Mouse (Mus musculus) gastrocnemius, adult 2 months (tissue): ENCODE measurements around the gene Lpo. TPM values are rescaled to one million over a fixed set of nuclear protein-coding genes. Genes with fewer than 3 reads are reported as not detected.

Experiments
- DNase-seq: peaks from one replicate; pipeline ENCODE4 v3.0.0; 2022
- H3K27ac ChIP-seq: fragments of 200-600 bp; 2 replicates; pipeline ENCODE4 v1.8.1; 2022; ENCODE audit warnings: mild to moderate bottlenecking
- H3K4me3 ChIP-seq: fragments of 200-600 bp; 2 replicates; pipeline ENCODE4 v1.8.1; 2022; ENCODE audit warnings: mild to moderate bottlenecking, moderate library complexity
- CTCF ChIP-seq: fragments of 200-600 bp; IDR thresholded peaks from 2 replicates; pipeline ENCODE4 v1.8.1; 2022; ENCODE audit warnings: antibody characterized with exemption, mild to moderate bottlenecking, moderate library complexity
- intact Hi-C: fragments of 180-260 bp; cut with DNase I; formaldehyde crosslinking; loops from one replicate; pipeline ENCODE4 v1.15.1; 2025
- microRNA-seq: library from miRNA; unstranded; fragments of <30 nt; microRNA quantifications from one replicate; pipeline ENCODE4 v1.2.0, GENCODE M21; 2021
- total RNA-seq, 2 experiments: library from RNA; stranded (reverse); gene quantifications; 2 replicates each; pipeline ENCODE4 v1.2.3; 2021

The Lpo gene
- total RNA-seq, 2 experiments from 2014 or later = not detected

- DNase-seq = peak; percentile 12
- no peak for TF ChIP-seq CTCF
- H3K4me3 ChIP-seq = no peak within 1 kb of the TSS
- intact Hi-C loops = no loop called here
- H3K27ac ChIP-seq = no peak within 1 kb of the TSS
Observed at GRCm38 (mm10) chr11:87760301-87761081, 67.6 kb downstream of the Lpo start, which contains the start of gene Tspoap1. Gene Tspoap1, plus strand, starts transcription at chr11:87760541.

GRCm38 (mm10) chr11:87759609-87760005, 68.5 kb downstream of the Lpo start:
- intact Hi-C loops = no loop called here
- Histone ChIP-seq H3K27ac (no peak overlapping the region), H3K4me3 (no peak overlapping the region)
- no peak for TF ChIP-seq CTCF
- DNase-seq = peak; percentile 10

GRCm38 (mm10) chr11:87758957-87759608, 69.0 kb downstream of the Lpo start:
- intact Hi-C loops = no loop called here
- no peak overlapping the region for H3K27ac ChIP-seq
- no peak overlapping the region for H3K4me3 ChIP-seq
- no peak for TF ChIP-seq CTCF
- DNase-seq = no peak

- Histone ChIP-seq H3K27ac (no peak overlapping the region), H3K4me3 (no peak overlapping the region)
- intact Hi-C loops = no loop called here
- DNase-seq = no peak
- no peak for TF ChIP-seq CTCF
Observed at GRCm38 (mm10) chr11:87758161-87758911, 69.8 kb downstream of the Lpo start.

- DNase-seq = peak; percentile 15
- H3K27ac ChIP-seq = no peak overlapping the region
Observed at GRCm38 (mm10) chr11:87757001-87757954, 70.8 kb downstream of the Lpo start.

More at GRCm38 (mm10) chr11:87757001-87757954, 70.8 kb downstream of the Lpo start:
- H3K4me3 ChIP-seq = peak overlapping the region; percentile 57
- intact Hi-C loops = no loop called here
- TF ChIP-seq CTCF = no peak

Small RNA genes within 50 kb of the gene (microRNA-seq; reads per million reads assigned to microRNA genes)
- gene Mir142 (not detected), gene Mir142b (not detected)

Other genes with a start within 250 kb of the Lpo start
- gene Mtmr4, start 236.1 kb downstream of the Lpo start, total RNA-seq = 10 to 100 TPM; 10.6 to 12.4 TPM
- not detected for gene Hsf5, start 211.1 kb downstream of the Lpo start, total RNA-seq
- under 1 TPM; 0.39 to 0.89 TPM for gene Rnf43, start 165.6 kb downstream of the Lpo start, total RNA-seq
- 10 to 100 TPM; 36.8 TPM for gene Supt4a, start 90.7 kb downstream of the Lpo start, total RNA-seq
- gene Tspoap1, start 67.7 kb downstream of the Lpo start, total RNA-seq = not detected
- gene Mpo, start 34.7 kb downstream of the Lpo start, total RNA-seq = not detected
- 1 to 10 TPM; 1.5 to 1.9 TPM for gene Mks1, start 24.9 kb upstream of the Lpo start, total RNA-seq
- gene Epx, start 47.2 kb upstream of the Lpo start, total RNA-seq = not detected
- gene Olfr462, start 64.0 kb upstream of the Lpo start, total RNA-seq = not detected
- gene Olfr463, start 69.1 kb upstream of the Lpo start, total RNA-seq = not detected
- not detected for gene Olfr464, start 92.7 kb upstream of the Lpo start, total RNA-seq
- gene Dynll2, start 159.2 kb upstream of the Lpo start, total RNA-seq = 100 to 1,000 TPM; 193 to 205 TPM
- gene Srsf1, start 219.1 kb upstream of the Lpo start, total RNA-seq = 10 to 100 TPM; 67.5 to 85.8 TPM
- gene Vezf1, start 240.0 kb upstream of the Lpo start, total RNA-seq = 10 to 100 TPM; 76.5 to 87.2 TPM